Mouse (Mus musculus): Measurements from ENCODE around the gene Eps8. TPM values are rescaled to one million over a fixed set of nuclear protein-coding genes. Genes with fewer than 3 reads are reported as not detected.
"Not testable (repeated sequence)": the region's sequence is repeated elsewhere in the genome, so short reads cannot be mapped to it uniquely, and the experiment has no call there.

The Eps8 gene
- polyA plus RNA-seq, 1 experiment from 2014 or later = 6.8 TPM

DNA sequence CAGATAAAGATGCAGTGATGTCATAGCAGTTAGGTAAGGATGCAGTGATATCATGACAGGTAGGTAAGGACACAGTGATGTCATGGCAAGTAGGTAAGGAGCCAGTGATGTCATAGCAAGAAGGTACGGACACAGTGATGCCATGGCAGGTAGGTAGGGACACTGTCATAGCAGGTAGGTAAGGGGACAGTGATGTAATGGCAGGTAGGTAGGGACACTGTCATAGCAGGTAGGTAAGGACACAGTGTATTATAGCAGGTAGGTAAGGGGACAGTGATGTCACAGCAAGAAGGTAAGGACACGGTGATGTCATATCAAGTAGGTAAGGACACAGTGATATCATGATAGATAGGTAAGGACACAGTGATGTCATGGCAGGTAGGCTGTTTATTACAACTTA lies 158.1 kb downstream of the Eps8 start:
- Histone ChIP-seq H3K4me3 (no peak overlapping the region), H3K27ac (no peak overlapping the region), H3K9me3 (no peaks in the 10 kb centered on the region), H3K4me1 (0 out of 2 replicates have a peak, but pooled peaks cover 6% of the 10 kb centered on the region), H3K36me3 (replicated peaks) (no peaks in the 10 kb centered on the region), H3K27me3 (ENCODE audit: poor library complexity, severe bottlenecking) (no peaks in the 10 kb centered on the region)
- WGBS = 93% methylated on average over 2 of the region's 2 CpGs
- DNase-seq (ENCODE audit: extremely low spot score, low spot score) = no peak

DNA sequence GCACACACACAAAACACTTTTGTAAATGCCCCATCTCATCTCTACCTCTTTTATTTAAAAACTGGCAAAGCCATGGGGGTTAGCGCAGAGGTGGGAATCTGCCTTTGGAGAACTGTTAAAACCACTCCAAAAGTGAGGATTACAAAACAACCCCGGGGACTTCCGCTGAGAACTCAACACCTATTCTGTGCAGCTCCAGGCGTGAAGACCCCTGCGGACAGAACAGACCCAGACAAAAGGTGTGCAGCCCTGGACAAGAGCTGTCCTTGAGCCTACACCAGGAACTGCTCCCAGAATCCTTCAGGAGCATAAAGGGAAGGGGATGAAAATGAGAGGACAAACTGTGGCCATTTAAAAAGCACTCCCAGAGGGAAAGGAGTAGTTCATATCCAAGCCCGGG lies 159.4 kb downstream of the Eps8 start:
- Histone ChIP-seq H3K36me3 (replicated peaks) (no peaks in the 10 kb centered on the region), H3K4me3 (no peak overlapping the region), H3K9me3 (no peaks in the 10 kb centered on the region), H3K4me1 (0 out of 2 replicates have a peak, but pooled peaks cover 6% of the 10 kb centered on the region), H3K27ac (no peak overlapping the region), H3K27me3 (ENCODE audit: poor library complexity, severe bottlenecking) (no peaks in the 10 kb centered on the region)
- WGBS = 76% methylated on average over 6 of the region's 6 CpGs
- DNase-seq (ENCODE audit: extremely low spot score, low spot score) = no peak

DNA sequence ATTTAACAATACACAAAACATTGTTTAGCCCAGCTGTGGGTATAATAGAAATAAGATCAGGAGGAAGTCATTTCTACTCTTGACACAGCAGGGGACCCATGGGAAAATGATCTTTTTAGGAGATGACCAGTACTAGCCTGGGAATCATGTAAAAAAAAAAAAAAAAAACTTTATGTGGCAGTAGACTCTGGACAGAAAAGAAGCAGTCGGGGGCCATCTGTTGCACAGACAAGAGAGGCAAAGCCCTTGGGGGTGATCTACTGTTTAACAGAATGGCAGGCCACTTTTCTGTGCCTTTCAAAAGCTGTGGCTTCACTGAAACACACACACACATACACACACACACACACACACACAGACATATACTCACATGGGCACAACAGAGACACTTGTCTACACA lies 159.9 kb downstream of the Eps8 start:
- 78% methylated on average over 1 of the region's 1 CpGs for WGBS
- Histone ChIP-seq H3K27ac (no peak overlapping the region), H3K36me3 (replicated peaks) (no peaks in the 10 kb centered on the region), H3K27me3 (ENCODE audit: poor library complexity, severe bottlenecking) (no peaks in the 10 kb centered on the region), H3K4me3 (no peak overlapping the region), H3K4me1 (0 out of 2 replicates have a peak, but pooled peaks cover 6% of the 10 kb centered on the region), H3K9me3 (no peaks in the 10 kb centered on the region)
- DNase-seq (ENCODE audit: extremely low spot score, low spot score) = no peak

DNA sequence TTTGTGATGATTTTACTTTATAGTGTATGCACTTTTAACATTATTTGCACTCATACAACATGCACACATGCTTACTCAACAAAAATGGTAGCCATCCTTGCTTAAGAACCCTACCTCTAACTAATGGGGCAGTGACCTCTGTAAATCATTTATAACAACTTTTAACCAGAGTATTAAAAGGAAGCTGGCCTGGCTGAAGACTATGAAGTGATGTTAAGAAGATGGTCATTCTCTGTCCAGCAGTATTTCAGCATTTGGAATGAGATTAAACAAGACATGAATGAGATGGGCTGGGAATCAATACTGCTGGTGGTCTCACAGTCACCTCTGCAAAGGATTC lies 160.6 kb downstream of the Eps8 start:
- 0 out of 2 replicates have a peak, but pooled peaks cover 6% of the 10 kb centered on the region for H3K4me1 ChIP-seq
- H3K27ac ChIP-seq = no peak overlapping the region
- no peaks in the 10 kb centered on the region for H3K27me3 ChIP-seq (ENCODE audit: poor library complexity, severe bottlenecking)
- no peak for DNase-seq (ENCODE audit: extremely low spot score, low spot score)
- H3K9me3 ChIP-seq = no peaks in the 10 kb centered on the region
- no peak overlapping the region for H3K4me3 ChIP-seq
- no peaks in the 10 kb centered on the region for H3K36me3 ChIP-seq (replicated peaks)

- H3K27me3 ChIP-seq (ENCODE audit: poor library complexity, severe bottlenecking) = no peaks in the 10 kb centered on the region
- no peak overlapping the region for H3K27ac ChIP-seq
- no peak for DNase-seq (ENCODE audit: extremely low spot score, low spot score)
- WGBS = 91% methylated on average over 17 of the region's 17 CpGs
- 0 out of 2 replicates have a peak, but pooled peaks cover 6% of the 10 kb centered on the region for H3K4me1 ChIP-seq
- no peaks in the 10 kb centered on the region for H3K36me3 ChIP-seq (replicated peaks)
- no peak overlapping the region for H3K4me3 ChIP-seq
- H3K9me3 ChIP-seq = no peaks in the 10 kb centered on the region
These were observed 161.2 kb downstream of the Eps8 start for GRCm38 (mm10) chr6:137493211-137494135.

DNA sequence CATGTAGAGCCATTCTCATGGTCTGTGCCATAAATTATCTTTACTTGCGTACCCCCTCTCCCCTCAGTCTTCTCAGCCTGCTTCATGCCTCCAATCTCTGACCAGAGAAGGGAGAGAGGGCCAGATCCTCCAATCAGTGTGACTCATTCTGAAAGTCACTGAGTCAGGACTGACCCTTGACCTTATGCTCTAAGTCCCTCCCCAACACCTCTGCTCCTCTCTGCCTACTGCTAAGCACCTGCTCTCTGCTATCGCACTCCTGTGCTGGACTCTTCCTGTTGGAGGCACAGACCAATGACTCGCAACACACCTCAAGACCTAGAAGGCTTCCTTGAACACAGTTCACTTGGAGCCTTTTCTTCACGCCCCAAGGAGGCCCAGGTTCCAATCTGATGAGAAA lies 162.1 kb downstream of the Eps8 start:
- Histone ChIP-seq H3K4me3 (no peak overlapping the region), H3K27ac (no peak overlapping the region), H3K9me3 (no peaks in the 10 kb centered on the region), H3K36me3 (replicated peaks) (no peaks in the 10 kb centered on the region), H3K4me1 (peaks cover 6% of the 10 kb centered on the region; the same call in 1 of the 2 replicates), H3K27me3 (ENCODE audit: poor library complexity, severe bottlenecking) (no peaks in the 10 kb centered on the region)
- DNase-seq (ENCODE audit: extremely low spot score, low spot score) = no peak
- WGBS = 90% methylated on average over 4 of the region's 4 CpGs

- WGBS = 88% methylated on average over 2 of the region's 2 CpGs
- no peak overlapping the region for H3K4me3 ChIP-seq
- H3K27ac ChIP-seq = no peak overlapping the region
- H3K27me3 ChIP-seq (ENCODE audit: poor library complexity, severe bottlenecking) = no peaks in the 10 kb centered on the region
- H3K4me1 ChIP-seq = peaks cover 10% of the 10 kb centered on the region; the same call in 1 of the 2 replicates
- no peaks in the 10 kb centered on the region for H3K9me3 ChIP-seq
- DNase-seq (ENCODE audit: extremely low spot score, low spot score) = no peak
- no peaks in the 10 kb centered on the region for H3K36me3 ChIP-seq (replicated peaks)
These were observed 163.0 kb downstream of the Eps8 start for GRCm38 (mm10) chr6:137491659-137492058.

GRCm38 (mm10) chr6:137490115-137490514 lies 164.6 kb downstream of the Eps8 start:
- H3K9me3 ChIP-seq = no peaks in the 10 kb centered on the region
- H3K4me3 ChIP-seq = no peak overlapping the region
- no peaks in the 10 kb centered on the region for H3K36me3 ChIP-seq (replicated peaks)
- peaks cover 7% of the 10 kb centered on the region; the same call in 1 of the 2 replicates for H3K4me1 ChIP-seq
- H3K27ac ChIP-seq = no peak overlapping the region
- no peak for DNase-seq (ENCODE audit: extremely low spot score, low spot score)
- WGBS = 95% methylated on average over 14 of the region's 14 CpGs
- no peaks in the 10 kb centered on the region for H3K27me3 ChIP-seq (ENCODE audit: poor library complexity, severe bottlenecking)

DNA sequence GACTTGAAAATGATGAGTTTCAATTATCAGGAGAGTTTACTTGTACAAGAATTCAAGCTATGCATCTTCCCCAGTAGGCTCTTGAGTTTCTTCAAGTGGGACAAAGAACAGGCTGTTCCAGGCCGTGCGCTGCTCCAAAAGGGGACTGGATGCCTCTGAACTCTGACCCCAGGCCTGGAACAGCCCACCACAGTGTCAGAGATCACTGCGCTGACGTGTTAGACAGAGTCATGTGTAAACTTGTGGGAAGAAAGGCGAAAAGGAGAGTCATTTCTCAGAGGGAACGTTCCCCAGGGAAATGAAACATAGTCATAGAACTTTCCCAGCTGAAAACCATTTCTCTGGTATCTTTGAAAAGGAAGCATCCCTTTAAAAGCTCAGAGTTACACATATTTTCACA lies 167.2 kb downstream of the Eps8 start:
- no peak overlapping the region for H3K27ac ChIP-seq
- 64% methylated on average over 6 of the region's 6 CpGs for WGBS
- DNase-seq (ENCODE audit: extremely low spot score, low spot score) = no peak
- no peak overlapping the region for H3K4me3 ChIP-seq
- H3K4me1 ChIP-seq = peaks cover 9% of the 10 kb centered on the region; the same call in 1 of the 2 replicates
- no peaks in the 10 kb centered on the region for H3K9me3 ChIP-seq
- H3K27me3 ChIP-seq (ENCODE audit: poor library complexity, severe bottlenecking) = no peaks in the 10 kb centered on the region
- H3K36me3 ChIP-seq (replicated peaks) = no peaks in the 10 kb centered on the region

- DNase-seq (ENCODE audit: extremely low spot score, low spot score) = no peak
- H3K27ac ChIP-seq = no peak overlapping the region
- no peak overlapping the region for H3K4me3 ChIP-seq
- H3K4me1 ChIP-seq = peaks cover 9% of the 10 kb centered on the region; the same call in 1 of the 2 replicates
- no peaks in the 10 kb centered on the region for H3K9me3 ChIP-seq
- no peaks in the 10 kb centered on the region for H3K36me3 ChIP-seq (replicated peaks)
- no peaks in the 10 kb centered on the region for H3K27me3 ChIP-seq (ENCODE audit: poor library complexity, severe bottlenecking)
- WGBS = 80% methylated on average over 7 of the region's 7 CpGs
These were observed 171.8 kb downstream of the Eps8 start for GRCm38 (mm10) chr6:137482891-137483290.

GRCm38 (mm10) chr6:137475695-137476094 lies 179.0 kb downstream of the Eps8 start:
- WGBS = 97% methylated on average over 5 of the region's 5 CpGs
- H3K36me3 ChIP-seq (replicated peaks); H3K27ac ChIP-seq; DNase-seq (ENCODE audit: extremely low spot score, low spot score); H3K27me3 ChIP-seq (ENCODE audit: poor library complexity, severe bottlenecking); H3K4me3 ChIP-seq: not testable (repeated sequence)
- Histone ChIP-seq H3K9me3 (peaks cover 10% of the 10 kb centered on the region), H3K4me1 (peaks cover 18% of the 10 kb centered on the region)

DNA sequence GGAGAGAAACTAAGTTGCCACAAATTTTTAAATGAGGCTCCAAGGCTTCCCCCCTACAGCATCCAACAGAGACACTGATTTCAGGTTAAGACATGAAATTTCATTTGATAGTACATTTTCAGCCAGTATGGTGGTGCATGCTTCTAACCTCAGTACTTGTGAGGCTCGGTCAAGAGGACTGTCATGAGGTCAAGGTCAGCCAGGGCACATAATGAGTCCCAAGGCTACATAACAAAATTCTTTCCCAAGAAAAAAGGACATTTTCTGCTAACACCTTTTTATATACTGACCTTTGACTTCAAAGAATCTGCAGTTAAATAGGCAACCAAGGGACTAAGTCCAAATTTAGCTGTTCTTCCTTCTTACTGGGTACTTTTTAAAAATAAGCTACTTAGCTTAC lies 181.2 kb downstream of the Eps8 start:
- H3K27ac ChIP-seq = no peak overlapping the region
- no peaks in the 10 kb centered on the region for H3K27me3 ChIP-seq (ENCODE audit: poor library complexity, severe bottlenecking)
- H3K9me3 ChIP-seq = peaks cover 10% of the 10 kb centered on the region
- H3K36me3 ChIP-seq (replicated peaks) = peaks cover 4% of the 10 kb centered on the region; the same call in 1 of the 2 replicates
- no peak for DNase-seq (ENCODE audit: extremely low spot score, low spot score)
- H3K4me3 ChIP-seq = no peak overlapping the region
- 76% methylated on average over 1 of the region's 1 CpGs for WGBS
- H3K4me1 ChIP-seq = peaks cover 20% of the 10 kb centered on the region

DNA sequence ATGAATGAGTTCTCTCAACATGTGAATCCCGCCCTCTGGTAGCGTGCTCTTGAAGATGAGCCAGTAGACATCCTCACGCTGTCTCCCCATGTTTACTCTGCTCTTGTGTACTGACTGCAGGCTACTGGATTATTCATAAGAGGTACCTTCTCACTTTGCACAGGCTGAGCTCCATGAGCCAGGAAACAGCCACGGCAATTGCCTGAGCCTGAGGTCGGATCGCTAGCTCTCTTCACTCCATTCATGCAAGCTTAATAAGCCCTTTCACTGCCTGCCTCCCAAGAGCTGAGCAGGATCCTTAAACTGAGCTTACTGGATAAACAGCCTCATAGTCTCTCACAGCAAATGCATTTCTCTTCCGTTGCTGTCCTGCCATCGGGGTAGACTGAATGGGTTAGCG lies 182.5 kb downstream of the Eps8 start:
- WGBS = 68% methylated on average over 9 of the region's 9 CpGs
- no peak overlapping the region for H3K27ac ChIP-seq
- no peak overlapping the region for H3K4me3 ChIP-seq
- H3K27me3 ChIP-seq (ENCODE audit: poor library complexity, severe bottlenecking) = no peaks in the 10 kb centered on the region
- H3K36me3 ChIP-seq (replicated peaks) = peaks cover 4% of the 10 kb centered on the region; the same call in 1 of the 2 replicates
- DNase-seq (ENCODE audit: extremely low spot score, low spot score) = no peak
- peaks cover 20% of the 10 kb centered on the region for H3K4me1 ChIP-seq
- peaks cover 10% of the 10 kb centered on the region for H3K9me3 ChIP-seq

All from forebrain, embryonic 10.5 days (tissue).